Mouse (Mus musculus): ENCODE data around the gene Stxbp4. TPM values are rescaled to one million over a fixed set of nuclear protein-coding genes. Genes with fewer than 3 reads are reported as not detected.

Gene Stxbp4
- polyA plus RNA-seq, 1 experiment from 2014 or later: 23.3 TPM

GRCm38 (mm10) chr11:90548560-90548959 lies 89.3 kb downstream of the Stxbp4 start:
- ATAC-seq (ENCODE audit: low FRiP score, low TSS enrichment): no peak
- Histone ChIP-seq H3K4me2 (replicated peaks; ENCODE audit: low read depth, low read length) (no peak overlapping the region), H3K9me3 (ENCODE audit: low read length) (no peaks in the 10 kb centered on the region; the same call in 1 of the 2 replicates), H3K27ac (ENCODE audit: low read length) (no peak overlapping the region), H3K36me3 (ENCODE audit: insufficient read depth, low read length) (peaks cover 3% of the 10 kb centered on the region), H3K4me1 (ENCODE audit: insufficient read depth, low read length) (no peaks in the 10 kb centered on the region), H3K4me3 (ENCODE audit: low read length) (no peak overlapping the region), H3K27me3 (ENCODE audit: insufficient read depth, low read length) (no peaks in the 10 kb centered on the region), H3K9ac (replicated peaks; ENCODE audit: low read length) (no peak overlapping the region)
- WGBS: 58% methylated on average over 13 of the region's 13 CpGs

- Histone ChIP-seq H3K9ac (replicated peaks; ENCODE audit: low read length) (no peak overlapping the region), H3K4me2 (replicated peaks; ENCODE audit: low read depth, low read length) (no peak overlapping the region), H3K4me1 (ENCODE audit: insufficient read depth, low read length) (no peaks in the 10 kb centered on the region), H3K36me3 (ENCODE audit: insufficient read depth, low read length) (peaks cover 8% of the 10 kb centered on the region), H3K27ac (ENCODE audit: low read length) (no peak overlapping the region), H3K4me3 (ENCODE audit: low read length) (no peak overlapping the region), H3K27me3 (ENCODE audit: insufficient read depth, low read length) (no peaks in the 10 kb centered on the region), H3K9me3 (ENCODE audit: low read length) (no peaks in the 10 kb centered on the region)
- ATAC-seq (ENCODE audit: low FRiP score, low TSS enrichment): no peak
- WGBS: 93% methylated on average over 7 of the region's 7 CpGs
These were observed 99.1 kb downstream of the Stxbp4 start for GRCm38 (mm10) chr11:90538636-90539263.

- Histone ChIP-seq H3K36me3 (ENCODE audit: insufficient read depth, low read length) (no peaks in the 10 kb centered on the region; the same call in 1 of the 2 replicates), H3K4me1 (ENCODE audit: insufficient read depth, low read length) (no peaks in the 10 kb centered on the region), H3K27me3 (ENCODE audit: insufficient read depth, low read length) (no peaks in the 10 kb centered on the region), H3K27ac (ENCODE audit: low read length) (no peak overlapping the region), H3K4me3 (ENCODE audit: low read length) (no peak overlapping the region), H3K4me2 (replicated peaks; ENCODE audit: low read depth, low read length) (no peak overlapping the region), H3K9me3 (ENCODE audit: low read length) (no peaks in the 10 kb centered on the region), H3K9ac (replicated peaks; ENCODE audit: low read length) (no peak overlapping the region)
- 74% methylated on average over 2 of the region's 2 CpGs for WGBS
- no peak for ATAC-seq (ENCODE audit: low FRiP score, low TSS enrichment)
These were observed 112.6 kb downstream of the Stxbp4 start for GRCm38 (mm10) chr11:90525311-90525710.

- no peak overlapping the region for H3K9ac ChIP-seq (replicated peaks; ENCODE audit: low read length)
- H3K36me3 ChIP-seq (ENCODE audit: insufficient read depth, low read length): peaks cover 7% of the 10 kb centered on the region; the same call in 1 of the 2 replicates
- 60% methylated on average over 8 of the region's 8 CpGs for WGBS
- no peaks in the 10 kb centered on the region for H3K27me3 ChIP-seq (ENCODE audit: insufficient read depth, low read length)
- H3K4me3 ChIP-seq (ENCODE audit: low read length): no peak overlapping the region
- H3K4me1 ChIP-seq (ENCODE audit: insufficient read depth, low read length): no peaks in the 10 kb centered on the region
- H3K27ac ChIP-seq (ENCODE audit: low read length): no peak overlapping the region
- H3K9me3 ChIP-seq (ENCODE audit: low read length): no peaks in the 10 kb centered on the region
- no peak for ATAC-seq (ENCODE audit: low FRiP score, low TSS enrichment)
- no peak overlapping the region for H3K4me2 ChIP-seq (replicated peaks; ENCODE audit: low read depth, low read length)
These were observed 116.8 kb downstream of the Stxbp4 start for GRCm38 (mm10) chr11:90521040-90521439.

GRCm38 (mm10) chr11:90517750-90518149 lies 120.1 kb downstream of the Stxbp4 start:
- Histone ChIP-seq H3K9me3 (ENCODE audit: low read length) (no peaks in the 10 kb centered on the region), H3K36me3 (ENCODE audit: insufficient read depth, low read length) (peaks cover 7% of the 10 kb centered on the region; the same call in 1 of the 2 replicates), H3K27ac (ENCODE audit: low read length) (no peak overlapping the region), H3K4me2 (replicated peaks; ENCODE audit: low read depth, low read length) (no peak overlapping the region), H3K9ac (replicated peaks; ENCODE audit: low read length) (no peak overlapping the region), H3K4me1 (ENCODE audit: insufficient read depth, low read length) (no peaks in the 10 kb centered on the region), H3K4me3 (ENCODE audit: low read length) (no peak overlapping the region), H3K27me3 (ENCODE audit: insufficient read depth, low read length) (no peaks in the 10 kb centered on the region)
- ATAC-seq (ENCODE audit: low FRiP score, low TSS enrichment): no peak
- 79% methylated on average over 1 of the region's 1 CpGs for whole genome bisulfite sequencing

- Histone ChIP-seq H3K9me3 (ENCODE audit: low read length) (no peaks in the 10 kb centered on the region), H3K9ac (replicated peaks; ENCODE audit: low read length) (no peak overlapping the region), H3K4me2 (replicated peaks; ENCODE audit: low read depth, low read length) (no peak overlapping the region), H3K4me3 (ENCODE audit: low read length) (no peak overlapping the region), H3K27ac (ENCODE audit: low read length) (no peak overlapping the region), H3K4me1 (ENCODE audit: insufficient read depth, low read length) (no peaks in the 10 kb centered on the region), H3K27me3 (ENCODE audit: insufficient read depth, low read length) (no peaks in the 10 kb centered on the region), H3K36me3 (ENCODE audit: insufficient read depth, low read length) (no peaks in the 10 kb centered on the region)
- WGBS: 75% methylated on average over 5 of the region's 5 CpGs
- no peak for ATAC-seq (ENCODE audit: low FRiP score, low TSS enrichment)
These were observed 125.2 kb downstream of the Stxbp4 start for GRCm38 (mm10) chr11:90512538-90513219.

- WGBS: 76% methylated on average over 4 of the region's 4 CpGs
- H3K9me3 ChIP-seq (ENCODE audit: low read length): no peaks in the 10 kb centered on the region
- no peaks in the 10 kb centered on the region for H3K36me3 ChIP-seq (ENCODE audit: insufficient read depth, low read length)
- no peak overlapping the region for H3K9ac ChIP-seq (replicated peaks; ENCODE audit: low read length)
- no peaks in the 10 kb centered on the region for H3K4me1 ChIP-seq (ENCODE audit: insufficient read depth, low read length)
- no peaks in the 10 kb centered on the region for H3K27me3 ChIP-seq (ENCODE audit: insufficient read depth, low read length)
- ATAC-seq (ENCODE audit: low FRiP score, low TSS enrichment): no peak
- H3K4me2 ChIP-seq (replicated peaks; ENCODE audit: low read depth, low read length): no peak overlapping the region
- H3K27ac ChIP-seq (ENCODE audit: low read length): no peak overlapping the region
- H3K4me3 ChIP-seq (ENCODE audit: low read length): no peak overlapping the region
These were observed 136.0 kb downstream of the Stxbp4 start for GRCm38 (mm10) chr11:90501846-90502245.

- 94% methylated on average over 6 of the region's 6 CpGs for WGBS
- Histone ChIP-seq H3K27me3 (ENCODE audit: insufficient read depth, low read length) (no peaks in the 10 kb centered on the region), H3K4me3 (ENCODE audit: low read length) (no peak overlapping the region), H3K4me2 (replicated peaks; ENCODE audit: low read depth, low read length) (no peak overlapping the region), H3K27ac (ENCODE audit: low read length) (no peak overlapping the region), H3K4me1 (ENCODE audit: insufficient read depth, low read length) (no peaks in the 10 kb centered on the region), H3K9me3 (ENCODE audit: low read length) (no peaks in the 10 kb centered on the region), H3K36me3 (ENCODE audit: insufficient read depth, low read length) (no peaks in the 10 kb centered on the region), H3K9ac (replicated peaks; ENCODE audit: low read length) (no peak overlapping the region)
- ATAC-seq (ENCODE audit: low FRiP score, low TSS enrichment): no peak
These were observed 138.0 kb downstream of the Stxbp4 start for GRCm38 (mm10) chr11:90499918-90500317.

- Histone ChIP-seq H3K9me3 (ENCODE audit: low read length) (no peaks in the 10 kb centered on the region), H3K27ac (ENCODE audit: low read length) (no peak overlapping the region), H3K4me2 (replicated peaks; ENCODE audit: low read depth, low read length) (no peak overlapping the region), H3K36me3 (ENCODE audit: insufficient read depth, low read length) (0 out of 2 replicates have a peak, but pooled peaks cover 4% of the 10 kb centered on the region), H3K27me3 (ENCODE audit: insufficient read depth, low read length) (no peaks in the 10 kb centered on the region), H3K9ac (replicated peaks; ENCODE audit: low read length) (no peak overlapping the region), H3K4me3 (ENCODE audit: low read length) (no peak overlapping the region), H3K4me1 (ENCODE audit: insufficient read depth, low read length) (no peaks in the 10 kb centered on the region)
- WGBS: 70% methylated on average over 5 of the region's 5 CpGs
- ATAC-seq (ENCODE audit: low FRiP score, low TSS enrichment): no peak
These were observed 139.4 kb downstream of the Stxbp4 start for GRCm38 (mm10) chr11:90498461-90498860.

GRCm38 (mm10) chr11:90494981-90495380 lies 142.9 kb downstream of the Stxbp4 start:
- ATAC-seq (ENCODE audit: low FRiP score, low TSS enrichment): no peak
- WGBS: 100% methylated on average over 1 of the region's 1 CpGs
- no peak overlapping the region for H3K9ac ChIP-seq (replicated peaks; ENCODE audit: low read length)
- H3K9me3 ChIP-seq (ENCODE audit: low read length): no peaks in the 10 kb centered on the region
- H3K4me2 ChIP-seq (replicated peaks; ENCODE audit: low read depth, low read length): no peak overlapping the region
- no peak overlapping the region for H3K4me3 ChIP-seq (ENCODE audit: low read length)
- H3K4me1 ChIP-seq (ENCODE audit: insufficient read depth, low read length): no peaks in the 10 kb centered on the region
- no peak overlapping the region for H3K27ac ChIP-seq (ENCODE audit: low read length)
- 0 out of 2 replicates have a peak, but pooled peaks cover 6% of the 10 kb centered on the region for H3K36me3 ChIP-seq (ENCODE audit: insufficient read depth, low read length)
- no peaks in the 10 kb centered on the region for H3K27me3 ChIP-seq (ENCODE audit: insufficient read depth, low read length)
